Mouse (Mus musculus): ENCODE measurements at regions not wholly inside any gene's neighbourhood (a gene's known extent, or its start where the extent isn't known, plus 50 kb on each side); places are given as distances from the start of the nearest gene placed in this dataset.
A peak's percentile ranks its signal among the peaks of the same experiment; 100 is the strongest.

GRCm38 (mm10) chr3:56810548-56811071 lies 491.2 kb downstream of the Tm4sf1 start:
- peak in 1 of 2 experiments; percentile 49 for DNase-seq (ENCODE audit: low spot score in 2 of 2)

DNA sequence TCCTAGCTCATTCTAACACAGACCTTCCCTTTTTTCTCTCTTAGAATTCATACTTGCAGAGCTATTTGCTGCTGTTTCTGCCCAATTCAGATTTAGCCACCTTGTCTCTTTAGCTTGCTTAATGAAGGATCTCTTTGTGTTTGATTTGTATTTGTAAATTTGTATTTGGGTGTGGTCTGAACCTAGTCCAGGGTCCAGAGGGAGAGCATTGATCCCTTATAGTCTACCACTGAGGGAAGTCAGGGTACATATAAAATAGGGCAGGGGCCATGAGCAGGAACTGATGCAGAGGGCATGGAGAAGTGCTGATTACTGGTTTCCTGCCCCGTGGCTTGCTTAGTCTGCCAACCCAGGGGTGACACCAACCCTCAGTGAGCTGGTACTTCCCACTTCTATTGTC lies 508.7 kb downstream of the Tm4sf1 start:
- no peak for DNase-seq (ENCODE audit: low spot score in 2 of 2)

DNA sequence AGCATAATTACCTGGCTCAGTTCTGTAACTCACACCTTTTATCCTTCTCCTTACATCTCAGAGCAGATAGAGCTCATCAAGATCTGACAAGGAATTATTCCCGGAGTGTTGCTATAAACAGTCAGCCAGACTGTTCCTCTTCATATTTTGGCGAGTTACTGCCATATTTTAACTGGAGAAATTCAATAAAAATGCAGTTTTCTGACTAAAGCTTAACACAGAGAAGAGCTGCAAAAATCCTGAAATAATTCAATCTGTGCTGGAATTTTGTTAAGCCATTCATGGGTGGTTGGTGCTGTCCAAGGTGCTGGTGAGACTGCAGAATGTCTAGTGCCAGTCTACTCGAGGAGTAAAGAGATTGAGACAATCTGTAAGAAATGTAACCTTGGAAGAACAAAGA lies 512.6 kb downstream of the Tm4sf1 start:
- no peak for DNase-seq (ENCODE audit: low spot score in 2 of 2)

- DNase-seq (ENCODE audit: low spot score in 2 of 2): peak in 1 of 2 experiments; percentile 42
Measured at GRCm38 (mm10) chr3:56773920-56774319, 527.9 kb downstream of the Tm4sf1 start.

DNA sequence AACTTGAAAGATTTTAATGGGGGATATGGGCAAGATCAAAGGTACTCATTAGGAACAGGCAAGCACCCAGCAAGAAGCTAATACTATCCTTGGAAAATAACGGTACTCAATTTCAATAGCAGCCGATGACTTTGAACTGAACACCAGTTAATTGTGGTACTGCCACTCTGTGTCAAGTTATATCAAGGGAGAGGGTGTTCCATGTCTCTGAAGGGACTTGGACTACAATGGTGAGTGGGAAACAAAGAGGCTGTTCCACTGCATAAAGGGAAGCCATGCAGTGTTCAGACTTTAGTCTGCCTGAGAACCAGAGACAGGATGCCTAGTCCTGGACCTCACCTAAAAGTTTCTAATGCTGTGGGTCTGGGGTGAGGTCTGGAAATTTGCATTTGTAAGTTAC lies 531.6 kb downstream of the Tm4sf1 start:
- no peak for DNase-seq (ENCODE audit: low spot score in 2 of 2)

- peak in 1 of 2 experiments; percentile 20 for DNase-seq (ENCODE audit: low spot score in 2 of 2)
Measured at GRCm38 (mm10) chr3:56767133-56767532, 534.7 kb downstream of the Tm4sf1 start.

DNA sequence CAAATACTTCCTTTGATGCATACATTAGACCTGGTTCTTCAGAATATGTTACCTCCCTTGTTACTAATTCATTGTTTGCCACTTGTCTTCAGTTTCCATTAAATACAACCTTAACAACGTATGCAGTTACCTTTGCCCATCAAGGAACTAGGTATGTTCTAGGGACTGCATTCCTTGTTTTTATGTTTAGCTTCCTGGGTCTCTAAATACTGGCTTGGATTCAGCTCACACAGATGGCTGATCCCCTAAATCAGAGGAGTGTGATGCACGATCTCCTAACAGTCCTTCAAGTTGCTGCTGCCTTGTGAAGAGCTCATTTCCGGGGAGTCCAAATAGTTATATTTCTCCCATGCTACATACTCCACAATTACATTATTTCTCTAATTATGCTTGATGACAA lies 537.5 kb downstream of the Tm4sf1 start:
- DNase-seq (ENCODE audit: low spot score in 2 of 2): no peak

DNA sequence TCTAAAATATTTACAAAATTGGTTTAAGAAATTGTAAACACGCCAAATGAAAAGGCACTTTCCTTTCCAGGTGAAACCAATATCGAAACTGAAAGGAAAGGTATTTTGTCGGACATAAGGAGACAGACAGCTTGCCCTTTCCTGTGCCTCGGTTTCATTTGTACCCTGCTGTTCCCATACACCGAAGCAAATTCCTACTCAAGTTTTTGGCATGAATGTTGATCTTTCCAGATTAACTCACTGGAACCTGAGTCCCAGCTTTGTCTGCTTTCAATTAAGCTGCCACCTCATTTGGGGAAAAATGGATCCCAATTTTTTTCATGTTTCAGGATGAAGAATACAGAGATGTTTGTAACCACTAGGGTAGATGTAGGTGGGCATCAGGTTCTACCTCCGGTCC lies 537.9 kb downstream of the Tm4sf1 start:
- no peak for DNase-seq (ENCODE audit: low spot score in 2 of 2)

DNA sequence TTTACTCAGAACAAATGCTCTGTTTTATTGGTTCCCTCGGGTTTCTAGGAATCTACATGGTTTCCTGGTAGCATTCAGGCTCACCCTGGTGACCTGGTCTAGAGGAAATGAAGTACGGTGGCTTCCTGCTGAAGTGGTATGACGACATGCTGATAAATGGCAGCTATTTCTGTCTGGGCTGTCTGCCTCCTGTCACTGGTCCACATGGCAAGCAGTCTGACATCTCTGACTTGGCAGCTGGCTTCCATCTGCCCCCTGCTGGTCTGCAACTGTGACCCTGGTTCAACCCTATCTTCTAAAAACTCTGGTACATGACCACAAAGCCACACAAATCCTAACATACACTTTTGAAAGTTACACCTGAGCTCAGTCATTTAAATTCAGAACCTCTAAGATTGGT lies 548.1 kb downstream of the Tm4sf1 start:
- DNase-seq (ENCODE audit: low spot score in 2 of 2): peak in 1 of 2 experiments; percentile 41

DNA sequence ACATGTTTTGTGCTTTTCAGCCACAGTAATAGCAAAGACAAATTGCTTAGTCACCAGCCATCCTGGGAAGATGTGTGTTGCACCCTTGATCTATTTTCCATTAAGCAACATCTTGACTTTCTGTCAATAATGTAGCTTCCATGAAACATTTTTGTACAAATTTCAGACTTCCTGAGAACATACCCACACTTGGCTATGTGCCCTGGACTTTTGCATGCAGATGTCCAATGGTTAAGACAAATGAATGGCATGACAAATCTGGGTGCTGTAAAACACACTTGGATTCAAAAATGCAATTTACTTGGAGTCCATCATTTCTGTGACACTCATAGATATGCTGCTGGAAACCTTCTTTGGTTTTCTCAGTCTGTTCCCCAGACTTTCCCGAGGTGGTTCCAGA lies 549.9 kb downstream of the Tm4sf1 start:
- DNase-seq (ENCODE audit: low spot score in 2 of 2): no peak

DNA sequence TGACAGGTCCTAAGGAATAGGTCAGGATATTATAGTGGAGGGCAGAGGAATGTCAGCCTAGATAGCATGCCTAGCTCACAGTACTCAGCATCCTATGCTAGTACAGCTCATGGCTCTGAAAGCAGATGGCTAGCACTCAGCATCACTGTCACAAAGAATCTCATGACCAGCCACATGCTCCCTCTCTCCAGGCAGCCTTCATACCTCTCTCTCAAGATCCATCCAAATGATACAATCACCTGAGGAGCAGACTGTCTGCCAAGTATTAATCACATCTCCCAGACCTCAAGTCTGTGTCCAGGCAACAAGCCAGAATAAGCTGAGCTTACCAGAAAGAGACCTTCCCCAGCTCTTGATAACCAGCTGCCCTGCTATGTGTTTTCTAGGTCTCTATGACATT lies 557.4 kb upstream of the Nbea start:
- DNase-seq (ENCODE audit: low spot score in 2 of 2): no peak

DNA sequence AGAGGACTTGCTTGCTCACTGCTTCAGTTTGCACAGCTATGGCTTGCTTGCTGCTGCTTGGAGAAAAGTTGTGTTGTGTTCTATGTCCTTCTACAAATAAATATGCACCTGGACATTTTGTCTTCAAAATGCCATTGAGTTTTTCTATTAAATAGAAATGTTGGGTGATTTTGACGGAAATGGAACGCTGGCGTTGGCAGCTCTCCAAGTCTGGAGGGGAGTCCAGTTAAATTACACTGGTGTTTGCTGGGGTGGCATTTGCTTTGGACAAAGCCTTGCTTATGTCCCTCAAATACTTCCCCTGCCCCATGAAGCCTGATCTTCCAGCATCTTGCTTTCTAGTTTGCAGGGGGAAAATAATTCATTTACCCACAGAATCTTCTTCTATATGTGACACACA lies 556.0 kb upstream of the Nbea start:
- no peak for DNase-seq (ENCODE audit: low spot score in 2 of 2)

DNA sequence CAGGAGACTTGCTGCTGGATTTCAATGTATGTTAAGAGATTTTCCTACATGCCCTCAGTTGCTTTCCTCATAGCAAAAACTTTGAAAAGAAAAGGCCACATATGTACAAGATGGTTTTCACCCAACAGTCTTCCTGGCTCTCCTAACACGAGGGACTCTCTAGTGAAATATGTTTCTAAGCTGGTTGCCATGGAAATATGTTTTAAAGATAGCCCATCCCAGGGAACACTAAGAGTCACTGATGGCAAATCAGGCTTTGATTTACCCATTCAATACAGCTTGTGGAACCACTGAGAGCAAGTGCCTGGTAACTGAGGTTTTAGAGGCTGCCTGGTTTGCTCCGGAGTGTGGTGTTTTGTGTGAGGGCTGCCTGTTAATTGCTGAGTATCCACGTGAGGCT lies 547.3 kb upstream of the Nbea start:
- peak in 1 of 2 experiments; percentile 26 for DNase-seq (ENCODE audit: low spot score in 2 of 2)

GRCm38 (mm10) chr3:56724991-56725390 lies 541.5 kb upstream of the Nbea start:
- no peak for DNase-seq (ENCODE audit: low spot score in 2 of 2)

GRCm38 (mm10) chr3:56708260-56708659 lies 524.8 kb upstream of the Nbea start:
- DNase-seq (ENCODE audit: low spot score in 2 of 2): no peak

- DNase-seq (ENCODE audit: low spot score in 2 of 2): no peak
Measured at GRCm38 (mm10) chr3:56707312-56707711, 523.8 kb upstream of the Nbea start.

GRCm38 (mm10) chr3:56706038-56706437 lies 522.5 kb upstream of the Nbea start:
- DNase-seq (ENCODE audit: low spot score in 2 of 2): no peak

GRCm38 (mm10) chr3:56698941-56699340 lies 515.4 kb upstream of the Nbea start:
- no peak for DNase-seq (ENCODE audit: low spot score in 2 of 2)

- peak; percentile 12 to 22 for DNase-seq (ENCODE audit: low spot score in 2 of 2)
Measured at GRCm38 (mm10) chr3:56698248-56698647, 514.7 kb upstream of the Nbea start.

GRCm38 (mm10) chr3:56681031-56681430 lies 497.5 kb upstream of the Nbea start:
- peak in 1 of 2 experiments; percentile 49 for DNase-seq (ENCODE audit: low spot score in 2 of 2)

GRCm38 (mm10) chr3:56668829-56669228 lies 485.3 kb upstream of the Nbea start:
- no peak for DNase-seq (ENCODE audit: low spot score in 2 of 2)

DNA sequence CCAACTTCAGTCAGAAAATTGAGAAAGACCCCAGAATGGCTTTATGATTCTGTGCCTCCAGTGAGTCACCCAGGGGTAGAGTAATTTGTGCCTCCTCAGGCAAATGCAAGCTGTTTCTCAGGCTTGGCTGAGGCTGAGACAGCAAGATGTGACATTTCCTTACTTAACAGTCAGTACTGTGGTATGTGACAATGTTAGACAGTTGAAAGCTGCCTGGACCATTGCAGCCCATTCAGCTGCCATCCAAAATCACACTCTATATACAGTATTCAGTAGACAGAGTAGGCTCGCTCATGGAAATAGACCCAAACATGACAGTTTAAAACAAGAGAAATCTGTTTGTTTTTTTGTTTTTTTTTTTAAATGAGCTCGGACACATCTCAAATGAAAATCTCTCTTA lies 477.1 kb upstream of the Nbea start:
- DNase-seq (ENCODE audit: low spot score in 2 of 2): no peak

DNA sequence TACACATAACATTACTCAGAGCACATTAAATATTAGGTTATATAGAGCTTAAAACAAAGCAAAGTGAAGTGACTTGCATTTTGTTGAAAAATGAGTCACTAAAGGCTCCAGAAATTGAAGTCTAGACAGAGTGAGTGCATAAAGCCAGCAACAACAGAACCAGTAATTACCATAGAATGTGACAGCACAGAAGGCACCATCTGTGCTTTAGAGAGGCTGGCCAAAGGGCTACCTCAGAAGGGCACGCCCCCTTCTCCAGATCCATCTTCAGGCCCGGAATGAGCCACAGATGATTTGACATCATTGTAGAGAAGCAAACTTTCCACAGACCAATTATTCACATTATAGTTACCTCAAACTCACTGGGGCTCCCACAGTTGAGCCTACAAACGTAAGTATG lies 463.8 kb upstream of the Nbea start:
- DNase-seq (ENCODE audit: low spot score in 2 of 2): peak in 1 of 2 experiments; percentile 9

All from layer of hippocampus, postnatal 14 days (tissue).